Mouse (Mus musculus) urinary bladder, postnatal 0 days (tissue): Measurements from ENCODE around the gene Sh3bp5. TPM values are rescaled to one million over a fixed set of nuclear protein-coding genes. Genes with fewer than 3 reads are reported as not detected.

Experiments
- polyA plus RNA-seq: library from polyadenylated mRNA; unstranded; fragments of >200 nt; fragmentation: Nextera tagmentation; extraction: Ambion mirVana; gene quantifications from 2 replicates; pipeline ENCODE4 v1.2.1, GENCODE M21; 2015

Gene Sh3bp5
- polyA plus RNA-seq = 38.0 and 40.1 TPM in 2 replicates

GRCm38 (mm10) chr14:31435930-31436693 is at the start of gene Sh3bp5:
Sh3bp5 (minus strand) TSS chr14:31436078.

GRCm38 (mm10) chr14:31336369-31337155 is 99.3 kb downstream of the Sh3bp5 start, which contains the start of gene Capn7:
Capn7 (plus strand) TSS chr14:31336638.

GRCm38 (mm10) chr14:31323849-31324792 is 111.8 kb downstream of the Sh3bp5 start, which contains the start of gene Dnah1:
Dnah1 (minus strand) TSS chr14:31323896.

Other genes with a start within 250 kb of the Sh3bp5 start
- 15.4 and 16.1 TPM in 2 replicates for gene Tnnc1, start 227.8 kb downstream of the Sh3bp5 start, polyA plus RNA-seq
- gene Nisch, start 219.1 kb downstream of the Sh3bp5 start, polyA plus RNA-seq = 175 TPM in 2 replicates
- gene Sema3g, start 218.2 kb downstream of the Sh3bp5 start, polyA plus RNA-seq = 0.46 and 0.54 TPM in 2 replicates
- gene Phf7, start 184.8 kb downstream of the Sh3bp5 start, polyA plus RNA-seq = 12.6 and 13.1 TPM in 2 replicates
- 29.7 and 30.1 TPM in 2 replicates for gene Bap1, start 184.6 kb downstream of the Sh3bp5 start, polyA plus RNA-seq
- gene Dnah1, start 112.2 kb downstream of the Sh3bp5 start, polyA plus RNA-seq = 1.5 and 1.7 TPM in 2 replicates
- gene Capn7, start 99.4 kb downstream of the Sh3bp5 start, polyA plus RNA-seq = 25.9 and 26.1 TPM in 2 replicates
- 11.2 and 11.9 TPM in 2 replicates for gene Eaf1, start 58.3 kb upstream of the Sh3bp5 start, polyA plus RNA-seq
- gene Mettl6, start 59.0 kb upstream of the Sh3bp5 start, polyA plus RNA-seq = 35.1 and 42.1 TPM in 2 replicates
- 0.28 and 0.37 TPM in 2 replicates for gene Colq, start 155.3 kb upstream of the Sh3bp5 start, polyA plus RNA-seq
- gene Gm49387, start 204.8 kb upstream of the Sh3bp5 start, polyA plus RNA-seq = 1.4 TPM in 1 of 2 replicates, not detected in the other
- gene Btd, start 204.9 kb upstream of the Sh3bp5 start, polyA plus RNA-seq = 20.4 and 21.7 TPM in 2 replicates
- 11.1 and 11.9 TPM in 2 replicates for gene Hacl1, start 205.2 kb upstream of the Sh3bp5 start, polyA plus RNA-seq